Mouse (Mus musculus) adrenal gland, postnatal 0 days (tissue): ENCODE data around the gene Ubr4. TPM values are rescaled to one million over a fixed set of nuclear protein-coding genes. Genes with fewer than 3 reads are reported as not detected.

ENCODE experiments used
- microRNA-seq: library from miRNA; unstranded; fragments of <30 nt; microRNA quantifications from one replicate; pipeline ENCODE4, GENCODE M21; 2016; ENCODE audit warnings: borderline replicate concordance; ENCODE audit not compliant: insufficient number of aligned reads
- polyA plus RNA-seq: library from polyadenylated mRNA; unstranded; fragments of >200 nt; fragmentation: Nextera tagmentation; extraction: Ambion mirVana; gene quantifications from 2 replicates; pipeline ENCODE4 v1.2.1, GENCODE M21; 2015

Ubr4 gene
- polyA plus RNA-seq = 42.0 and 49.0 TPM in 2 replicates

DNA sequence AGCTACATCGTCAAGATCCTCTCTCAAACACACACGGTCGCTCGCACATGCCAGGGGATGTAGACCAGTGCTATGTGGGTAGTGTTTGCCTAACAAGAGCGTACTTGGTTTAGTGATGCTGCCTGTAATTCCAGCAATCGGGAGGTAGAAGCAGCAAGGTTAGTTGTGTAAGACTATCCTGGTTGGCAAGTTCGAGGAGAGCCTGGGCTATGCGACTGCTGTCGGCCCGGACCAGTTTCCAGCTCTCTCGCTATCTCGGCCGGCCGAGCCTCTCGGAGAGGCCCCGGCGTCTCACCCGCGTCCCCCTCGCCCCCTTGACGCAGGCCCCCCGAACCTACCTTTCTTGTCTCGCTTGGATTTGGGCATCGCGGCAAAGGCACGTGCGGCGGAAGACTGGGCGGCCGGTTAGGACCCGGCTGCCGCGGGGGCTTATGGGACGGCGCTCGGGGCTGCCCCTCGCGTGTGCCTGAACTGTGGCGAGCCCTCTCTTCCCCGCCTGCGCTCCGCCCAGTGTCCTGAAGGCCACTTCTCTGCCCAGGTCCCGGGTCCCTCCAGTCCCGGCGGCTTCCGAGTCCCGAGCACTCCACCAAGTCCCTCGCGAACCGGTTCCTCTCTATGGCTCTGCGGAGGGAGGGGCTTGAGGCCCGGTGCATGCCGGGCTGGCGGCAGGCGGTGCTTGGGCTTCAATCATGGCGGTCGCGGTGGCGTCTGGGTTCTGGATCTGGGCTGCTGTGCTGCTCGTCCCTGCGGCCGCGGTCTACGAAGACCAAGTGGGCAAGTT lies at the start of gene Ubr4, which contains the start of the genes Mrto4 and Emc1:
Gene Ubr4 (plus strand): TSS at position 679 of the 781 bp plus-strand sequence.
Gene Mrto4 (minus strand): TSS at position 646 of the 781 bp plus-strand sequence.
Gene Emc1 (plus strand): TSS at position 657 of the 781 bp plus-strand sequence.

DNA sequence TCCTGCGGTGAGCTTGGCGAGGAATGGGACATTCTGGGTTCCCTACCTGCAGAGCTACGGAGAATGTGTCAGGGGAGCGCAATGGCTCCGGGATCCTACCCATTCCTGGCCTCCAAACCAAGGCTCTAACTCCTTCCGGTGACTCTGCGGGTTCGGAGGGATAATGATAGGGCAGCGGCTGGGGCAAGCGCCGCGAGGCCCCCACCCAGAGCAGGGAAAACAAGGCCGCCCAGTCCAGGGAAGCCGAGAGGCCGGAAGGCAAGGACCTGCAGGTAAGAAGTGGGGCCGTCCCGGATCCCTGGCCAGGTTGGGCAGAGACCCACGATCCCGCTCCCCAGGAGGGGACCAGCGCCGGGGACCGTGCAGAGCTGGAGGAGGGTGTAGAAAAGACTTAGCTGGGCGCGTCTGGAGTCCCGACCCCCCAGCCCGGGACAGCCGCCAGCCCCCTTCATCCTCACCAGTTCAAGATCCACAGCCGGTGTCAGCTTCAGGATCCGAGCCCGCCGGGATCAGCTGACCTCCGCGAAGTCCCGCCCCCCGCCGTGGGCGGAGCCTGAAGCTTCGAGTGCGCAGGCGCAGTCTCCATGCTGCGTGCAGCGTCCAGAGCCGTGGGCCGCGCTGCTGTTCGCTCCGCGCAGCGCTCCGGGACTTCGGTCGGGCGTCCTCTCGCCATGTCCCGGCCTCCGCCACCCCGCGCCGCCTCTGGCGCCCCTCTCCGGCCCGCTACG lies 42.1 kb upstream of the Ubr4 start, which contains the start of the genes Pqlc2 and Akr7a5:
Gene Pqlc2 (minus strand): TSS at position 538 of the 728 bp plus-strand sequence.
Gene Akr7a5 (plus strand): TSS at position 574 of the 728 bp plus-strand sequence.

DNA sequence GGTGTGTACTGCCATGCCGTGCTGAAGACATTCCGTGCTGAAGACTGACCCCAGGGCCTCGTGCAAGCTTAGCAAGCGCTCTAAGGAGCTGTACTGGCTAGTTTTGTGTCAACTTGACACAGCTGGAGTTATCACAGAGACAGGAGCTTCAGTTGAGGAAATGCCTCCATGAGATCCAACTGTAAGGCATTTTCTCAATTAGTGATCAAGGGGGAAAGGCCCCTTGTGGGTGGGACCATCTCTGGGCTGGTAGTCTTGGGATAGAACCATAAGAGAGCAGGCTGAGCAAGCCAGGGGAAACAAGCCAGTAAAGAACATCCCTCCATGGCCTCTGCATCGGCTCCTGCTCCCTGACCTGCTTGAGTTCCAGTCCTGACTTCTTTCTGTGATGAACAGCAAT lies 177.8 kb downstream of the Ubr4 start, which contains the start of gene Iffo2:
Gene Iffo2 (plus strand): TSS at position 301 of the 400 bp plus-strand sequence.

Small RNA genes within 50 kb of the gene (microRNA-seq; reads per million reads assigned to microRNA genes)
- not detected for gene Gm24245
- not detected for gene Gm25732

Other genes with a start within 250 kb of the Ubr4 start
- 1,209 and 1,611 TPM in 2 replicates for gene Minos1, start 221.5 kb upstream of the Ubr4 start, polyA plus RNA-seq
- gene Capzb, start 159.7 kb upstream of the Ubr4 start, polyA plus RNA-seq = 266 and 342 TPM in 2 replicates
- gene Pqlc2, start 41.9 kb upstream of the Ubr4 start, polyA plus RNA-seq = 11.4 and 15.2 TPM in 2 replicates
- 73.7 and 105 TPM in 2 replicates for gene Akr7a5, start 41.9 kb upstream of the Ubr4 start, polyA plus RNA-seq
- gene Mrto4, start within 50 bp of the Ubr4 start, polyA plus RNA-seq = 42.9 and 61.1 TPM in 2 replicates
- 11.7 and 18.5 TPM in 2 replicates for gene Emc1, start within 50 bp of the Ubr4 start, polyA plus RNA-seq
- gene Iffo2, start 177.9 kb downstream of the Ubr4 start, polyA plus RNA-seq = 2.9 and 4.7 TPM in 2 replicates